ENCODE assay signal across 10 mouse cellular contexts in genomic region chr2:168049002-168049635, GRCm38 (mm10). TPM values are rescaled to one million over a fixed set of nuclear protein-coding genes. Genes with fewer than 3 reads are reported as not detected.
DNase-seq lines count a peak whose midpoint lies in the region; ATAC-seq lines count a peak whose summit lies in the region.
"Had no signal": no experiment of that assay in that cellular context is flagged by ENCODE, and none has a peak within 500 bp of the region (broad histone marks: within the 10 kb centered on the region; RNA-seq: fewer than 3 reads in every experiment).

No protein-coding gene starts in this region.

- H3K9ac ChIP-seq in hindbrain, embryonic 11.5 days (ENCODE audit: low read depth, low read length) = no peak overlapping the region
- peak overlapping the region; percentile 5; the same call in 1 of the 2 replicates for H3K9ac ChIP-seq in embryonic facial prominence, embryonic 11.5 days (replicated peaks; ENCODE audit: low read length)
- no peak overlapping the region for H3K9ac ChIP-seq in hindbrain, embryonic 16.5 days (ENCODE audit: low read depth, low read length)
- H3K9ac ChIP-seq in midbrain, embryonic 13.5 days (replicated peaks) = no peak overlapping the region

- no peak for DNase-seq in hindbrain, embryonic 10.5 days (ENCODE audit: low spot score)
- no peak for DNase-seq in hindbrain, embryonic 11.5 days (ENCODE audit: low spot score)
- peak; percentile 56 for DNase-seq in embryonic facial prominence, embryonic 11.5 days (ENCODE audit: low spot score)
- DNase-seq in right cerebral cortex, postnatal 25 days = no peak
- DNase-seq in thymus, postnatal 14 days = no peak
- no peak for DNase-seq in embryo, embryonic 9.5 days (ENCODE audit: extremely low spot score)
- DNase-seq: lung, adult 2 months; thymus, postnatal 25 days had no signal

- H3K27ac ChIP-seq in hindbrain, embryonic 10.5 days = 0 out of 2 replicates have a peak overlapping the region, but pooled peaks have one; percentile 23
- H3K27ac ChIP-seq in hindbrain, embryonic 11.5 days (ENCODE audit: low read depth, low read length) = no peak overlapping the region
- H3K27ac ChIP-seq in embryonic facial prominence, embryonic 11.5 days (replicated peaks; ENCODE audit: low read depth, low read length) = no peak overlapping the region
- H3K27ac ChIP-seq in hindbrain, embryonic 16.5 days (ENCODE audit: low read depth, low read length) = no peak overlapping the region
- no peak overlapping the region for H3K27ac ChIP-seq in midbrain, embryonic 13.5 days

- H3K4me2 ChIP-seq in hindbrain, embryonic 11.5 days (replicated peaks; ENCODE audit: low read depth, low read length) = no peak overlapping the region
- H3K4me2 ChIP-seq in embryonic facial prominence, embryonic 11.5 days (ENCODE audit: low read depth, low read length) = peak overlapping the region; percentile 95
- H3K4me2 ChIP-seq in hindbrain, embryonic 16.5 days (ENCODE audit: low read length) = peak overlapping the region; percentile 82; the same call in 1 of the 2 replicates
- H3K4me2 ChIP-seq in midbrain, embryonic 13.5 days (replicated peaks) = peak overlapping the region; percentile 75; the same call in 1 of the 2 replicates

- H3K9me3 ChIP-seq in hindbrain, embryonic 10.5 days = 0 out of 2 replicates have a peak, but pooled peaks cover 2% of the 10 kb centered on the region
- H3K9me3 ChIP-seq in hindbrain, embryonic 11.5 days (ENCODE audit: control insufficient read depth, low read length) = no peaks in the 10 kb centered on the region
- H3K9me3 ChIP-seq in embryonic facial prominence, embryonic 11.5 days (replicated peaks; ENCODE audit: control insufficient read depth, low read length) = no peaks in the 10 kb centered on the region
- H3K9me3 ChIP-seq in hindbrain, embryonic 16.5 days (ENCODE audit: control insufficient read depth, low read length) = no peaks in the 10 kb centered on the region
- H3K9me3 ChIP-seq in midbrain, embryonic 13.5 days = no peaks in the 10 kb centered on the region

- no peaks in the 10 kb centered on the region for H3K36me3 ChIP-seq in hindbrain, embryonic 10.5 days
- no peaks in the 10 kb centered on the region for H3K36me3 ChIP-seq in hindbrain, embryonic 11.5 days (ENCODE audit: control insufficient read depth, insufficient read depth, low read length)
- H3K36me3 ChIP-seq in embryonic facial prominence, embryonic 11.5 days (replicated peaks; ENCODE audit: control insufficient read depth, insufficient read depth, low read depth, low read length) = no peaks in the 10 kb centered on the region
- H3K36me3 ChIP-seq in hindbrain, embryonic 16.5 days (ENCODE audit: control insufficient read depth, insufficient read depth, low read length) = no peaks in the 10 kb centered on the region
- H3K36me3 ChIP-seq in midbrain, embryonic 13.5 days = no peaks in the 10 kb centered on the region

- 9% methylated on average over 16 of the region's 16 CpGs for WGBS in hindbrain, embryonic 10.5 days
- 16% methylated on average over 16 of the region's 16 CpGs for WGBS in hindbrain, embryonic 11.5 days
- WGBS in embryonic facial prominence, embryonic 11.5 days = 13% methylated on average over 16 of the region's 16 CpGs
- whole genome bisulfite sequencing in hindbrain, embryonic 16.5 days = 11% methylated on average over 12 of the region's 16 CpGs
- 12% methylated on average over 16 of the region's 16 CpGs for WGBS in midbrain, embryonic 13.5 days

- H3K27me3 ChIP-seq in hindbrain, embryonic 10.5 days (ENCODE audit: insufficient read depth, poor library complexity, severe bottlenecking) = peaks cover 54% of the 10 kb centered on the region
- peaks cover 29% of the 10 kb centered on the region for H3K27me3 ChIP-seq in hindbrain, embryonic 11.5 days (ENCODE audit: control insufficient read depth, insufficient read depth, low read length)
- peaks cover 7% of the 10 kb centered on the region for H3K27me3 ChIP-seq in embryonic facial prominence, embryonic 11.5 days (ENCODE audit: control insufficient read depth, insufficient read depth, low read length)
- peaks cover 27% of the 10 kb centered on the region for H3K27me3 ChIP-seq in hindbrain, embryonic 16.5 days (replicated peaks; ENCODE audit: control insufficient read depth, insufficient read depth, low read length)
- H3K27me3 ChIP-seq in midbrain, embryonic 13.5 days = peaks cover 57% of the 10 kb centered on the region

- H3K4me3 ChIP-seq in hindbrain, embryonic 10.5 days = peak overlapping the region; percentile 64
- no peak overlapping the region for H3K4me3 ChIP-seq in hindbrain, embryonic 11.5 days (ENCODE audit: low read depth, low read length)
- peak overlapping the region; percentile 50; the same call in 1 of the 2 replicates for H3K4me3 ChIP-seq in embryonic facial prominence, embryonic 11.5 days (ENCODE audit: low read depth, low read length)
- H3K4me3 ChIP-seq in hindbrain, embryonic 16.5 days (ENCODE audit: low read length) = no peak overlapping the region
- 0 out of 2 replicates have a peak overlapping the region, but pooled peaks have one; percentile 45 for H3K4me3 ChIP-seq in midbrain, embryonic 13.5 days (replicated peaks)

- ATAC-seq in hindbrain, embryonic 11.5 days (ENCODE audit: low FRiP score) = no peak
- no peak for ATAC-seq in embryonic facial prominence, embryonic 11.5 days (replicated peaks; ENCODE audit: insufficient number of reproducible peaks, low FRiP score, low TSS enrichment, low read depth)
- no peak for ATAC-seq in hindbrain, embryonic 16.5 days
- no peak for ATAC-seq in midbrain, embryonic 13.5 days

- H3K4me1 ChIP-seq in hindbrain, embryonic 10.5 days (replicated peaks) = peaks cover 37% of the 10 kb centered on the region
- H3K4me1 ChIP-seq in hindbrain, embryonic 11.5 days (replicated peaks; ENCODE audit: control insufficient read depth, insufficient read depth, low read length) = peaks cover 4% of the 10 kb centered on the region
- peaks cover 5% of the 10 kb centered on the region for H3K4me1 ChIP-seq in embryonic facial prominence, embryonic 11.5 days (ENCODE audit: control insufficient read depth, insufficient read depth, low read length)
- H3K4me1 ChIP-seq in hindbrain, embryonic 16.5 days (ENCODE audit: control insufficient read depth, insufficient read depth, low read depth, low read length) = peaks cover 18% of the 10 kb centered on the region
- H3K4me1 ChIP-seq in midbrain, embryonic 13.5 days (replicated peaks) = peaks cover 27% of the 10 kb centered on the region

RNA-seq across cellular contexts. Expression of gene Pard6b, which starts 31.7 kb away (rescaled TPM):
- 6.2 and 8.1 TPM in 2 replicates for polyA plus RNA-seq in hindbrain, embryonic 10.5 days (2016; fragmentation: Nextera tagmentation; extraction: Ambion mirVana)
- polyA plus RNA-seq in hindbrain, embryonic 11.5 days (2014; fragmentation: Nextera tagmentation; extraction: Ambion mirVana) = 7.1 and 7.5 TPM in 2 replicates
- 4.8 and 5.1 TPM in 2 replicates for polyA plus RNA-seq in embryonic facial prominence, embryonic 11.5 days (2014; fragmentation: Nextera tagmentation; extraction: Ambion mirVana)
- polyA plus RNA-seq in hindbrain, embryonic 16.5 days (2015; fragmentation: Nextera tagmentation; extraction: Ambion mirVana) = 4.5 and 6.6 TPM in 2 replicates
- 7.0 and 7.9 TPM in 2 replicates for polyA plus RNA-seq in midbrain, embryonic 13.5 days (2015; fragmentation: Nextera tagmentation; extraction: Ambion mirVana)

RNA-seq across cellular contexts. Expression of gene Ripor3, which starts 38.7 kb away (rescaled TPM):
- 0.57 and 0.71 TPM in 2 replicates for polyA plus RNA-seq in hindbrain, embryonic 10.5 days (2016; fragmentation: Nextera tagmentation; extraction: Ambion mirVana)
- 0.49 and 0.69 TPM in 2 replicates for polyA plus RNA-seq in hindbrain, embryonic 11.5 days (2014; fragmentation: Nextera tagmentation; extraction: Ambion mirVana)
- 0.69 and 0.77 TPM in 2 replicates for polyA plus RNA-seq in embryonic facial prominence, embryonic 11.5 days (2014; fragmentation: Nextera tagmentation; extraction: Ambion mirVana)
- 0.19 and 0.70 TPM in 2 replicates for polyA plus RNA-seq in hindbrain, embryonic 16.5 days (2015; fragmentation: Nextera tagmentation; extraction: Ambion mirVana)
- 0.15 and 0.27 TPM in 2 replicates for polyA plus RNA-seq in midbrain, embryonic 13.5 days (2015; fragmentation: Nextera tagmentation; extraction: Ambion mirVana)

Comparison
In these comparisons a context has a peak if more than half of its experiments do, and no peak if none do; other contexts are left out.
1. H3K4me3 ChIP-seq: peak in hindbrain, embryonic 10.5 days (single experiment), embryonic facial prominence, embryonic 11.5 days (single experiment) and midbrain, embryonic 13.5 days (single experiment); none in hindbrain, embryonic 11.5 days (single experiment) and hindbrain, embryonic 16.5 days (single experiment).